Mouse (Mus musculus) liver, embryonic 15.5 days (tissue): ENCODE data around the gene Nipbl. TPM values are rescaled to one million over a fixed set of nuclear protein-coding genes. Genes with fewer than 3 reads are reported as not detected.
"Not testable (repeated sequence)": the region's sequence is repeated elsewhere in the genome, so short reads cannot be mapped to it uniquely, and the experiment has no call there.

Experiments used
- ATAC-seq: fragments of 200-750 bp; cut with Nextera tagmentation; 2 replicates; pipeline ENCODE4 v1.8.0; 2017; ENCODE audit warnings: moderate number of reproducible peaks, mild to moderate bottlenecking, moderate library complexity; ENCODE audit not compliant: insufficient read depth
- H3K27ac ChIP-seq: fragments of 300-500 bp; sonication (generic); replicated peaks from 2 replicates; pipeline ENCODE4 v1.5.1; 2015; ENCODE audit warnings: mild to moderate bottlenecking, inconsistent platforms
- H3K27me3 ChIP-seq: fragments of 300-500 bp; sonication (generic); 2 replicates; pipeline ENCODE4 v1.6.1; 2015; ENCODE audit warnings: mild to moderate bottlenecking, inconsistent platforms
- H3K36me3 ChIP-seq: fragments of 300-500 bp; sonication (generic); replicated peaks from 2 replicates; pipeline ENCODE4 v1.6.1; 2015; ENCODE audit warnings: moderate library complexity, mild to moderate bottlenecking, inconsistent platforms
- H3K4me1 ChIP-seq: fragments of 300-500 bp; sonication (generic); replicated peaks from 2 replicates; pipeline ENCODE4 v1.6.1; 2015; ENCODE audit warnings: inconsistent platforms
- H3K4me2 ChIP-seq: fragments of 300-500 bp; sonication (generic); 2 replicates; pipeline ENCODE4 v1.6.1; 2015; ENCODE audit warnings: moderate library complexity, mild to moderate bottlenecking, inconsistent platforms
- H3K4me3 ChIP-seq: fragments of 300-500 bp; sonication (generic); replicated peaks from 2 replicates; pipeline ENCODE4 v1.5.1; 2015; ENCODE audit warnings: mild to moderate bottlenecking, inconsistent platforms
- H3K9ac ChIP-seq: fragments of 300-500 bp; sonication (generic); 2 replicates; pipeline ENCODE4 v1.6.1; 2015; ENCODE audit warnings: moderate library complexity, mild to moderate bottlenecking, inconsistent platforms
- H3K9me3 ChIP-seq: fragments of 300-500 bp; sonication (generic); replicated peaks from 2 replicates; pipeline ENCODE4 v1.6.1; 2016; ENCODE audit warnings: inconsistent platforms
- WGBS: fragments of 180-500 bp; shearing (Covaris S2); methylation state at CpG from one replicate; pipeline ENCODE4 v1.1.7; 2015; ENCODE audit warnings: mixed read lengths; ENCODE audit not compliant: insufficient replicate concordance; 5-methylcytosine and 5-hydroxymethylcytosine counted together
- polyA plus RNA-seq: library from polyadenylated mRNA; unstranded; fragments of >200 nt; fragmentation: Nextera tagmentation; extraction: Ambion mirVana; gene quantifications from 2 replicates; pipeline ENCODE4 v1.2.1, GENCODE M21; 2015

Nipbl gene
- polyA plus RNA-seq, 1 experiment from 2014 or later: 6.1 TPM

- peaks cover 78% of the 10 kb centered on the region for H3K36me3 ChIP-seq
- H3K27me3 ChIP-seq: no peaks in the 10 kb centered on the region
- ATAC-seq: no peak
- H3K27ac ChIP-seq: no peak overlapping the region
- 88% methylated on average over 6 of the region's 6 CpGs for WGBS
- no peaks in the 10 kb centered on the region for H3K9me3 ChIP-seq
- no peak overlapping the region for H3K4me3 ChIP-seq
- H3K4me1 ChIP-seq: no peaks in the 10 kb centered on the region
- no peak overlapping the region for H3K4me2 ChIP-seq
- H3K9ac ChIP-seq: no peak overlapping the region
Measured at GRCm38 (mm10) chr15:8294150-8294549, 150.1 kb downstream of the Nipbl start.

DNA sequence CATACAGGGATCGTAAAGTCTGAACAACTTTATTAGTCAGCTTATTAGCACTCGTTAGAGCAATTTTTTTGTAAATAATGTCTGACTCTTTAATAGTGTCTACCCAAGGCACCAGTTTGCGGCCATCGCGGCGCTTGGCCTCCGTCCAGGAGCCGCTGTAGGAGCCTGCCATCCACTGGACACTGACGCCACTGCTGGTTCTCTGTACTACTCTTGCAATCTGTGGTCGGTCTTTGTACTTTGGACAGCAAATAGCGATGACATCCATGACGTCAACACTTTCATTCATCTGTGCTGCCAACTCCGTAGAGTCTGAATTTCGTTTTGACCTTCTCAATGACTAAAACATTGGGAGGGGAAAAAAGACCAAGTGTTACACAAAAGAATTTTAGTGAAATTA lies 153.0 kb downstream of the Nipbl start:
- H3K4me3 ChIP-seq: no peak overlapping the region
- peaks cover 55% of the 10 kb centered on the region for H3K36me3 ChIP-seq
- no peak overlapping the region for H3K9ac ChIP-seq
- no peak overlapping the region for H3K27ac ChIP-seq
- H3K27me3 ChIP-seq: no peaks in the 10 kb centered on the region
- H3K4me1 ChIP-seq: no peaks in the 10 kb centered on the region
- WGBS: 89% methylated on average over 14 of the region's 14 CpGs
- no peak overlapping the region for H3K4me2 ChIP-seq
- H3K9me3 ChIP-seq: no peaks in the 10 kb centered on the region
- no peak for ATAC-seq

DNA sequence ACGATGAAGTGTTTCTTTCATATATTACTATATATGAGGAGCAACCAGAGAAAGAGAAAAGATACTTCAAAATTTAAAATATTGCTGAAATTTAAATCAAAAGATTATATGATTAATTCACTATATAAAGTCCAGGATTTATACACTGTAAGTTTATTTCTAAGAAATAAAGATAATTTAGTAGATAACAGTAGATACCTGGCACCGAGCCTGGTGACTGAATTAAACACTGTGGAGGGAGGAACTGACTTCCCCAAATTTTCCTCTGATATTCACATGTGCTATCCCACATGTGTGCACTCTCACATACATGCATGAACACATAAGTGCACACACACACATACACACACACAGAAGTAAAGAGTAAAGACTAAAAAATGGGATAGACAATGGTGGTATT lies 162.1 kb downstream of the Nipbl start:
- Histone ChIP-seq H3K4me3 (no peak overlapping the region), H3K27me3 (no peaks in the 10 kb centered on the region), H3K27ac (no peak overlapping the region), H3K36me3 (no peaks in the 10 kb centered on the region), H3K4me2 (no peak overlapping the region), H3K9me3 (no peaks in the 10 kb centered on the region), H3K9ac (no peak overlapping the region), H3K4me1 (peaks cover 3% of the 10 kb centered on the region; the same call in 1 of the 2 replicates)
- WGBS: 67% methylated on average over 2 of the region's 2 CpGs
- no peak for ATAC-seq

GRCm38 (mm10) chr15:8281701-8282100 lies 162.6 kb downstream of the Nipbl start:
- no peak overlapping the region for H3K27ac ChIP-seq
- no peak overlapping the region for H3K9ac ChIP-seq
- ATAC-seq: no peak
- WGBS: 62% methylated on average over 7 of the region's 7 CpGs
- no peaks in the 10 kb centered on the region for H3K36me3 ChIP-seq
- no peak overlapping the region for H3K4me3 ChIP-seq
- no peaks in the 10 kb centered on the region for H3K27me3 ChIP-seq
- peaks cover 3% of the 10 kb centered on the region; the same call in 1 of the 2 replicates for H3K4me1 ChIP-seq
- H3K9me3 ChIP-seq: no peaks in the 10 kb centered on the region
- no peak overlapping the region for H3K4me2 ChIP-seq

GRCm38 (mm10) chr15:8279929-8280610 lies 164.2 kb downstream of the Nipbl start:
- Histone ChIP-seq H3K4me1 (peaks cover 3% of the 10 kb centered on the region; the same call in 1 of the 2 replicates), H3K9ac (no peak overlapping the region), H3K27ac (no peak overlapping the region), H3K4me3 (peak overlapping the region; percentile 50), H3K9me3 (no peaks in the 10 kb centered on the region), H3K27me3 (no peaks in the 10 kb centered on the region), H3K36me3 (no peaks in the 10 kb centered on the region), H3K4me2 (peak overlapping the region; percentile 68)
- ATAC-seq: no peak
- 54% methylated on average over 20 of the region's 20 CpGs for WGBS

DNA sequence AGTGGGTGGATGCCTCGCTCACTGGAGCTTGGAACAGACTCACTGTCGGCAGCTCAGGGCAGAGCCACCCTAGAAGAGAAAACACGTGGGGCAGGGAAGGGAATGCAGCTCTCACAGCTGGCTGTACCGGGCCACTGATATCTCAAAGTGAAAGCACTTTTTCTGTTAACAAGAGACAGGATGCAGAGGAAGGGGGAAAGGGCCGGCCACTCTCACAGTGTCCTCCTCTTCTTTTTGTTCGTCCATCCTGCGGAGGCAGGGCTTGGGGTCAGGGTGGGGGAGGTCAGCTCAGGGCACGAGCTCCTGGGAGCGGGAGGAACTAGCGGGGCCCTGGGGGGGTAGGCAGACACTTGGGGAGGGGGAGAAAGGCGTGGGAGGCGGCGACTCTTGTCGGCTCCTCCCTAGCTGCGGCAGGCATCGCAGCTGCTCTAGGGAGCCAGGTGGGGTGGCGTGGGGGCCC lies 164.9 kb downstream of the Nipbl start:
- peak overlapping the region; percentile 50 for H3K4me3 ChIP-seq
- peaks cover 3% of the 10 kb centered on the region; the same call in 1 of the 2 replicates for H3K4me1 ChIP-seq
- H3K4me2 ChIP-seq: peak overlapping the region; percentile 68
- H3K27me3 ChIP-seq: no peaks in the 10 kb centered on the region
- no peak for ATAC-seq
- H3K27ac ChIP-seq: no peak overlapping the region
- H3K36me3 ChIP-seq: no peaks in the 10 kb centered on the region
- no peak overlapping the region for H3K9ac ChIP-seq
- WGBS: 30% methylated on average over 17 of the region's 17 CpGs
- H3K9me3 ChIP-seq: no peaks in the 10 kb centered on the region

GRCm38 (mm10) chr15:8277916-8278315 lies 166.3 kb downstream of the Nipbl start:
- not testable (repeated sequence) for H3K36me3 ChIP-seq, H3K9me3 ChIP-seq, H3K27me3 ChIP-seq, H3K4me2 ChIP-seq, H3K9ac ChIP-seq, H3K27ac ChIP-seq, H3K4me3 ChIP-seq, H3K4me1 ChIP-seq, ATAC-seq
- WGBS: 77% methylated on average over 4 of the region's 4 CpGs

- no peak for ATAC-seq
- H3K36me3 ChIP-seq: no peaks in the 10 kb centered on the region
- no peaks in the 10 kb centered on the region for H3K9me3 ChIP-seq
- no peak overlapping the region for H3K4me3 ChIP-seq
- no peak overlapping the region for H3K27ac ChIP-seq
- H3K4me2 ChIP-seq: no peak overlapping the region
- no peaks in the 10 kb centered on the region for H3K4me1 ChIP-seq
- no peaks in the 10 kb centered on the region for H3K27me3 ChIP-seq
- H3K9ac ChIP-seq: no peak overlapping the region
- 67% methylated on average over 8 of the region's 8 CpGs for WGBS
Measured at GRCm38 (mm10) chr15:8271952-8272351, 172.3 kb downstream of the Nipbl start.

GRCm38 (mm10) chr15:8268231-8268630 lies 176.0 kb downstream of the Nipbl start:
- no peak overlapping the region for H3K9ac ChIP-seq
- ATAC-seq: no peak
- no peak overlapping the region for H3K27ac ChIP-seq
- H3K27me3 ChIP-seq: no peaks in the 10 kb centered on the region
- WGBS: 78% methylated on average over 8 of the region's 8 CpGs
- H3K9me3 ChIP-seq: no peaks in the 10 kb centered on the region
- no peak overlapping the region for H3K4me2 ChIP-seq
- no peaks in the 10 kb centered on the region for H3K36me3 ChIP-seq
- H3K4me1 ChIP-seq: no peaks in the 10 kb centered on the region
- H3K4me3 ChIP-seq: no peak overlapping the region

- no peak for ATAC-seq
- Histone ChIP-seq H3K4me1 (no peaks in the 10 kb centered on the region), H3K9ac (no peak overlapping the region), H3K36me3 (no peaks in the 10 kb centered on the region), H3K4me2 (no peak overlapping the region), H3K9me3 (no peaks in the 10 kb centered on the region), H3K4me3 (no peak overlapping the region), H3K27ac (no peak overlapping the region), H3K27me3 (no peaks in the 10 kb centered on the region)
- WGBS: 75% methylated on average over 3 of the region's 3 CpGs
Measured at GRCm38 (mm10) chr15:8267211-8267610, 177.1 kb downstream of the Nipbl start.

- Histone ChIP-seq H3K4me1 (no peaks in the 10 kb centered on the region), H3K27me3 (no peaks in the 10 kb centered on the region), H3K9me3 (no peaks in the 10 kb centered on the region), H3K4me3 (no peak overlapping the region), H3K9ac (no peak overlapping the region), H3K36me3 (no peaks in the 10 kb centered on the region), H3K4me2 (no peak overlapping the region), H3K27ac (no peak overlapping the region)
- no peak for ATAC-seq
- WGBS: 66% methylated on average over 3 of the region's 3 CpGs
Measured at GRCm38 (mm10) chr15:8265946-8266345, 178.3 kb downstream of the Nipbl start.
